Mouse (Mus musculus) thymus, postnatal 25 days (tissue): Measurements from ENCODE around the gene Igsf10.
"Not testable (repeated sequence)": the region's sequence is repeated elsewhere in the genome, so short reads cannot be mapped to it uniquely, and the experiment has no call there.

Experiments used
- DNase-seq: peaks from one replicate; pipeline ENCODE4 v3.0.0; 2022

The Igsf10 gene

GRCm38 (mm10) chr3:59344065-59344905, at the start of gene Igsf10:
Gene Igsf10, minus strand, starts transcription at chr3:59344394.
- peak; percentile 34 for DNase-seq

GRCm38 (mm10) chr3:59385553-59385952, 41.4 kb upstream of the Igsf10 start:
- no peak for DNase-seq

DNA sequence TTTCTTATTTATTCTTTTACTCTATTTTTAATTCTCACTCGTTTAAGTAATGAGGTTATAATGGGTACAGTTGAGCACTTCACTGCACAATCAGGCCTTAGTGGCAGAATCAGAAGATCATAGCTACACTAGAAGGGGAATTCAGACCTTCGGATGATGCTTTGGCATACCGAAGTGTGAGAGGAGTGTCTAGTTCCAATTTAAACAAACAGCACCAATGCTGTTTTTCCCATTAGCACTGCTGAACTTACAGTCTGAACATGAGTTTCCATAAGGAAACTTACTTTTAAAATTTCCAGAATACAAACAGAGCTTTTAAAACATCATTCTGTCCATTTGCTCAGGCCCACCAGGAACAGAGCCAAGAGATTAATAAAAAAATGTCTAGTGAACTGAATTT, 40.8 kb upstream of the Igsf10 start:
- DNase-seq, result no peak

DNA sequence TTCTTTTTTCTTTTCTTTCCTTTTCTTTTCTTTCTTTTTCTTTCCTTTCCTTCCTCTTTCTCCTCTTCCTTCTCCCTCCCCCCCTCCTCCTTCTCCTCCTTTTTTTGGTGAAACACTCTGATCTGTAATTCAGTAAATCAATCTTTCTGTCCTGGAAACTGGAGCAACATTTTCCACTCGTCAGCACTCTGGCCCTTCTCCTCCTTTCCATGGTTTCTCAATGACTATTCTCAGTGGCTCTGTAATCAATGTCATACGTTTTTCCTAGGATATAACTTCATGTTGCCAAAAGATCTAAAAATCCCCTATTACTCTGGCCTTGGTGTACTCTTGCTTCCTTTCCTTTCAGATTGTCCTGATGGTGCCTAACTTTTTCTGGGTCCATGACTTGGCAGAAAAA, 40.1 kb upstream of the Igsf10 start:
- no peak for DNase-seq

DNA sequence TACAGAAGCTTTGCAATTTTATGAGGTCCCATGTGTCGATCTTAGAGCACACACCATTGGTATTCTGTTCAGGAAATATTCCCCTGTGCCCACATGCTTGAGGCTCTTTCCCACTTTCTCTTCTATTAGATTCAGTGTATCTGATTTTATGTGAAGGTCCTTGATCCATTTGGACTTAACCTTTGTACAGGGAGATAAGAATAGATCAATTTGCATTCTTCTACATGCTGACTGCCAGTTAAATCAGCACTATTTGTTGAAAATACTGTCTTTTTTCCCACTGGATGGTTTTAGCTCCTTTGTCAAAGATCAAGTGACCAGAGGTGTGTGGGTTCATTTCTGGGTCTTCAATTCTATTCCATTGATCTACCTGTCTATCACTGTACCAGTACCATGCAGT, 34.6 kb upstream of the Igsf10 start:
- DNase-seq, result not testable (repeated sequence)

GRCm38 (mm10) chr3:59361895-59362294, 17.7 kb upstream of the Igsf10 start:
- DNase-seq, result no peak

GRCm38 (mm10) chr3:59360102-59360501, 15.9 kb upstream of the Igsf10 start:
- DNase-seq, result no peak

GRCm38 (mm10) chr3:59354156-59354555, 10.0 kb upstream of the Igsf10 start:
- DNase-seq, result no peak

- DNase-seq, result no peak
Measured at GRCm38 (mm10) chr3:59351768-59352167, 7.6 kb upstream of the Igsf10 start.

GRCm38 (mm10) chr3:59343026-59343425, 1.2 kb downstream of the Igsf10 start:
- DNase-seq, result no peak

DNA sequence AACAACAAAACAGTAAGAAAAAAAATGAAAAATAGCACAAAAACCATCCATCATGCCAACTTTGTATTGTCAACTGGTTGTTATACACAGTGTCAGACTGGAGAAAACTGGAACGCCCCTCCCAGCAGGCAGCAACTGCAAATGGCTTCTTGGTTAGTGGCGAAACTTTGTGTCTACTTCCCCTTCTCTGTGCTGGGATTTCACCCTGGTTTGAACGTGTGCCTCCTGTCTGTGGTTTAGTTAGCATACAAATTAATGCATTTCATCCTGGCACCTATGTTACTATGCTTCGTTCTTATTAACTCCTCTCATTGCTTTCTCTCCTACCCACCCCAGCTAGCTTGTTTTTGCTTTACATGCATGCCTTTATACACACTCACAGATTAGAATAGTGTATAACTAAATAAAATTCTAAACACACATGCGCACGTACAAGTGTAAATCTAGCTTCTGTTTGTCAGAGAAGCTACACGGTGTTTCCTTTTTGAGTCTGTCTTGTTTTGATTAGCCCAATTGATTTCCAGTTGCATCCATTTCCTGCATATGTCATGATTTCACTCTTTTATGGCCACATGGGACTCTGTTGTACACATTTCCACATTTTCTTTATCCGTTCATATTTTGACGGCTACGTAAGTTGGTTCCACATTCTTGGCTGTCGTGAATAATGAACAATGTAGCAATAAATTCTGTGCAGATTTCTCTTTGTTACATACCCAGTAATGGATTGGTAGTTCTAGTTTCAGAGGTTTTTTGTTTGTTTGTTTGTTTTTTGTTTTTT, 2.4 kb downstream of the Igsf10 start:
- no peak for DNase-seq

DNA sequence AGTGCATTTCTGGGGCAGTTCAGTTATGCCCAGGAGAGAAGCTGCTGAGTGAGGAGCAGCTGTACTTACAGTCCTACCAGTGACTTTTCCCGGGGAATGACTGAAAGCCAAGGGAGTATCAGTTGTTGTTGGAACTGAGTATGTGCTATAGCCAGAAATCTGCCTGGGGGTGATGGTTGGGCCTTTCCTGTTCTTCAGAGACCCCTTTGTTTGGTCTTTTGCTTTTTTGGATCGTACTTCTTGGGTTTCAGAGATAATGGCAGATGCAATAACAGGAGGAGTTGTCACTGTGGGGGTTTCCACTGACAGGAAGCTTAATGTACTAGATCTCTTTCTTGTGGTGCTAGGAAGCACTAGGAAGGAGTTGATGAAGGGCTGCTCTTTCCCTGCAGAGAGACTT, 15.7 kb downstream of the Igsf10 start:
- no peak for DNase-seq

DNA sequence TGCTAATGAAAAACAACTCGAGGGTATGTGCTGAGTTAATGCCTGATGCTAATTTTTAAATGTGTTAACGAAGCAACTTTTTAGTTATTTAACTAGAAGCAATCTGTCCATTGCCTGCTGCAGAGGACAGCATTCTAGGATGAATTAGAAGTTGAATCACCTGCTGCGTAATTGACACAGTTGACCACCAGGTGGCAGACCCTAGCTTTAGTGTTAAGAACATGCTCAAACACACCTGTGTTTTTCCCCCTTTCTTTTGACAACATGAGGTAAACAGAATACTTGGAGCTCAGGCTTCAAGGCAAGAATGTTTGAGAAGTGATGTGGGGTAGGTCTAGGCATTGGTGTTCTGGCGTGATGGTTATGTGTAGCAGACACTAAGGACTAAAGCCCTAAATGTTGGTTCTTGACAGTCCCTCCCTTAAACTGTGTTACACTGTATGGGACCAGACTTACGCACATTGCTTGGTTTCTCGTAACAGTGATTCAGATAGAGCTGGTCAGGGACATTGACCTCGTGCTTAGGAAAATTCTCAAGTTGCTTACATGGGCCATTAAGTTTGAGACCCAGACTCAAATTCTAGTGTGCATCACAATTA, 22.8 kb downstream of the Igsf10 start:
- DNase-seq, result peak; percentile 76

- DNase-seq, result no peak
Measured at GRCm38 (mm10) chr3:59316077-59316476, 28.1 kb downstream of the Igsf10 start.

DNA sequence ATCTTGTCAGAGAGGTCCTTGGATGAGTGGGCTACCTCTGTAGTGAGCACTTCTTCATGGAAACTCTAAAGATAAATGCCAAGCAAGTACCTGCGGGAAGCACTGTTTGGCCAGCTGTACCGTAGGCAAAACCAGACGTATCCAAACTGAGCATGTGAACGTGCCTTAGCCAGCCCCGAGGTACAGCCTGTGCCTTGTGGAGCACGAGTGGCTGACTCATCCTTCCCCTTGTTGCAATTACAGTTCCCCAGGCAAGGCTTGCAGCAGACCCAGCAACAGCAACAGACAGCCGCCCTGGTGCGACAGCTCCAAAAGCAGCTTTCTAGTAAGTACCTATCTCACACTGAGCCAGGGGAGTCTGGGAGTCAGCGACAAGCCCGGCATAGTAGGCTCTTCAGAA, 31.6 kb downstream of the Igsf10 start:
- DNase-seq, result no peak

- no peak for DNase-seq
Measured at GRCm38 (mm10) chr3:59305518-59305917, 38.7 kb downstream of the Igsf10 start.

GRCm38 (mm10) chr3:59304944-59305343, 39.2 kb downstream of the Igsf10 start:
- no peak for DNase-seq

GRCm38 (mm10) chr3:59297653-59298052, 46.5 kb downstream of the Igsf10 start:
- DNase-seq, result peak; percentile 28

DNA sequence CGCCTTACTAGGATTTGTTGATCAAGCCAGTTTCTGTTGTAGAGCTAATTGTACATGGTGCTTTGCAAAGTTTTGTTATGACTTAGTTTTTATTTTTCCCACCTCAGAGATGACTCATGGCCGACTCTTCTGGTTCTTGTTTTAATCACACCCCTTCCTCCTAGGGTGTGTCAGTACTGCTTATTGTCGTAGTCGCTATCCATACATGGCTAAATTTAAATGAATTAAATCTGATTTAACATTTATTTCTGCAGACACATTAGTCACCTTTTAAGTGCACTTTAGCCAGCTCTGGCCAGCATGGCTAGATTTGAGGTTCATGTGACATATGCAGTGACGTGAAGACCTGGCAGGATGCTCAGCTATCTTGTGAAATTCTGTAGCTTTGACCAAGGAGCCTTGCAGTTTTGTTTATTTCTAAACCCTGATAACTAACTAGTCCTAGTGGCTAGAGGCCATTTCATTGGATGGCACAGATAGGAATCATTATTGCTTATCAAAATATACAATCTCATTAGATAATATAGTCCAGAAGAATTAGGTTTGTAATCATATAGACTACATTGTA, 47.5 kb downstream of the Igsf10 start:
- DNase-seq, result no peak

- no peak for DNase-seq
Measured at GRCm38 (mm10) chr3:59295699-59296562, 48.3 kb downstream of the Igsf10 start.

DNA sequence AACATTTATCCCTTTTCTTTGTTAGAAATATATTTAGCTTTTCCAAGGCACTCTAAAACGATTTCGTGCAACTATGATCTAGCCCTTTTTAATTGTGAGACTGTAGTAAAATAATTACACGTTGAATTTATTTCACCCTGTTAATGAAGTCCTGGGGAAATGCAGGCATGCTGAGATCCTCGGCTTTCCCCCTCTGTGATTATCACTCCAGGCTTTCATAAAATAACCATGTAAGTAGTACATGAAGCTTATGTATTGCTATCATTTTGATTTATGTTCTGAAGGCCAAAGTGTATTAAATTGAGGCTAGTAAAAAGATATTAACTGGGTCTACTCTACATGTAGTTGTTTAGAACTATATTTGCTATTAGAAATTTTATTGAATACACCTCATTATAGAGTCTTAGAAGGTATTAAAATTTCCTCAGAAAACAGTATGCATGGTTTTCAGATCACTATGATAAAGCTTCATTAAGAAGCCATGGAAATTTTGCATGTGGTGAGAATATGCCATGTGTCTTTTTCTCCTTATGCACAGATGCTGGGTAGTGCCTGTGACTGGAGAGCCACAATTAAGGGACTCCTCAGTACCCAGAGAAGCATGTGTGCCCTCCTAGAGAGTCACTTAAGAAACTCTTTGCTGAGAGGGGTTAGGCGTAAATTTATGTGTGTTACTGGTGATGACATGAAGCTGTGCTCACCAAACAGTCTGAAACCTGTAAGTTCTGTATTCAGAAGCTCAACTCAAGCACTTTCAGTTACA, 50.6 kb downstream of the Igsf10 start:
- no peak for DNase-seq

DNA sequence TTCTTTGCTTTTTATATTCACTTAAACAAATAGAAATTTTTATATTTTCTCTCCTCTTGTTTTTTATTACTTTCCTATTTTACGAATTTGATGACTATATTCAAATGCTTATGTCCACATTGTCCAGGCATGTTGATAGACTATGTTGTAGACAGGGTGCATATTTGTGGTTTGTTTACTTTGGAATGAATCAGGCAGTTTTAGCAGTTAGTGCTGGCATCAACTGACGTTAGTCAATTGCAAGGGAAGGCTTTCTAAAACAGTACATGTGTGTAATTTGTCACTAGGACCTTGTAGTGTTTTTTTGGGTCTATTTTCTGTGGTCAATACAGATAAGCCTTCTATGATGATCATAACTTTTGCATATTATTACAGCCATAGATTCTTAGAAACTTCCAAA, 53.6 kb downstream of the Igsf10 start:
- DNase-seq, result no peak
